Mouse (Mus musculus) right cerebral cortex, postnatal 25 days (tissue): ENCODE results near the gene Lmf1.

Experiments used
- DNase-seq: peaks from one replicate; pipeline ENCODE4 v3.0.0; 2022

Gene Lmf1

GRCm38 (mm10) chr17:25568880-25569279 lies 10.0 kb upstream of the Lmf1 start:
- DNase-seq, result peak; percentile 55

GRCm38 (mm10) chr17:25569833-25570647 lies 8.8 kb upstream of the Lmf1 start:
- DNase-seq, result peak; percentile 43

GRCm38 (mm10) chr17:25570648-25571452 lies 8.0 kb upstream of the Lmf1 start, which contains the start of gene Sox8:
Sox8 (minus strand) TSS chr17:25570686.
- peak; percentile 92 for DNase-seq

- no peak for DNase-seq
These were observed 7.4 kb upstream of the Lmf1 start for GRCm38 (mm10) chr17:25571453-25571820.

- no peak for DNase-seq
These were observed 3.5 kb upstream of the Lmf1 start for GRCm38 (mm10) chr17:25575208-25575971.

- no peak for DNase-seq
These were observed 2.9 kb upstream of the Lmf1 start for GRCm38 (mm10) chr17:25576034-25576433.

- no peak for DNase-seq
These were observed 1.6 kb upstream of the Lmf1 start for GRCm38 (mm10) chr17:25577263-25577662.

- no peak for DNase-seq
These were observed 1.2 kb upstream of the Lmf1 start for GRCm38 (mm10) chr17:25577702-25578101.

- DNase-seq, result no peak
These were observed 605 bp downstream of the Lmf1 start for GRCm38 (mm10) chr17:25579332-25580047.

GRCm38 (mm10) chr17:25582076-25582475 lies 3.2 kb downstream of the Lmf1 start:
- no peak for DNase-seq

- no peak for DNase-seq
These were observed 4.2 kb downstream of the Lmf1 start for GRCm38 (mm10) chr17:25583099-25583498.

- DNase-seq, result no peak
These were observed 5.0 kb downstream of the Lmf1 start for GRCm38 (mm10) chr17:25583858-25584257.

GRCm38 (mm10) chr17:25584646-25585045 lies 5.8 kb downstream of the Lmf1 start:
- no peak for DNase-seq

- DNase-seq, result no peak
These were observed 11.2 kb downstream of the Lmf1 start for GRCm38 (mm10) chr17:25590068-25590467.

- DNase-seq, result no peak
These were observed 12.1 kb downstream of the Lmf1 start for GRCm38 (mm10) chr17:25590985-25591384.

GRCm38 (mm10) chr17:25592336-25592735 lies 13.5 kb downstream of the Lmf1 start:
- DNase-seq, result no peak

GRCm38 (mm10) chr17:25593411-25594261 lies 14.8 kb downstream of the Lmf1 start:
- no peak for DNase-seq

- DNase-seq, result no peak
These were observed 16.6 kb downstream of the Lmf1 start for GRCm38 (mm10) chr17:25595495-25595894.

GRCm38 (mm10) chr17:25597537-25597936 lies 18.7 kb downstream of the Lmf1 start:
- no peak for DNase-seq

GRCm38 (mm10) chr17:25602366-25602765 lies 23.5 kb downstream of the Lmf1 start:
- DNase-seq, result no peak

GRCm38 (mm10) chr17:25604234-25604633 lies 25.3 kb downstream of the Lmf1 start:
- DNase-seq, result no peak
